Mouse (Mus musculus) forebrain, embryonic 10.5 days (tissue): Measurements from ENCODE around the gene Gm8693. TPM values are rescaled to one million over a fixed set of nuclear protein-coding genes. Genes with fewer than 3 reads are reported as not detected.
"Not testable (repeated sequence)": the region's sequence is repeated elsewhere in the genome, so short reads cannot be mapped to it uniquely, and the experiment has no call there.

Experiments
- DNase-seq: peaks from one replicate; pipeline ENCODE4 v3.0.0-alpha.2; 2017; ENCODE audit warnings: low spot score; ENCODE audit errors: extremely low spot score
- H3K27ac ChIP-seq: fragments of 300-500 bp; sonication (generic); 2 replicates; pipeline ENCODE4 v1.5.1; 2016; ENCODE audit warnings: mild to moderate bottlenecking
- H3K27me3 ChIP-seq: fragments of 300-500 bp; sonication (generic); 2 replicates; pipeline ENCODE4 v1.6.1; 2016; ENCODE audit warnings: mild to moderate bottlenecking; ENCODE audit not compliant: poor library complexity, severe bottlenecking
- H3K36me3 ChIP-seq: fragments of 300-500 bp; sonication (generic); replicated peaks from 2 replicates; pipeline ENCODE4 v1.6.1; 2016; ENCODE audit warnings: mild to moderate bottlenecking, moderate library complexity
- H3K4me1 ChIP-seq: fragments of 300-500 bp; sonication (generic); 2 replicates; pipeline ENCODE4 v1.6.1; 2016
- H3K4me3 ChIP-seq: fragments of 300-500 bp; sonication (generic); 2 replicates; pipeline ENCODE4 v1.5.1; 2016; ENCODE audit warnings: mild to moderate bottlenecking, moderate library complexity
- H3K9me3 ChIP-seq: fragments of 300-500 bp; sonication (generic); 2 replicates; pipeline ENCODE4 v1.6.1; 2016; ENCODE audit warnings: mild to moderate bottlenecking, moderate library complexity
- WGBS: fragments of 180-500 bp; shearing (Covaris S2); methylation state at CpG from one replicate; pipeline ENCODE4 v1.1.7; 2016; 5-methylcytosine and 5-hydroxymethylcytosine counted together
- polyA plus RNA-seq: library from polyadenylated mRNA; unstranded; fragments of >200 nt; fragmentation: Nextera tagmentation; extraction: Ambion mirVana; gene quantifications from 2 replicates; pipeline ENCODE4 v1.2.1, GENCODE M21; 2016

The Gm8693 gene
- polyA plus RNA-seq: not detected in 2 replicates

DNA sequence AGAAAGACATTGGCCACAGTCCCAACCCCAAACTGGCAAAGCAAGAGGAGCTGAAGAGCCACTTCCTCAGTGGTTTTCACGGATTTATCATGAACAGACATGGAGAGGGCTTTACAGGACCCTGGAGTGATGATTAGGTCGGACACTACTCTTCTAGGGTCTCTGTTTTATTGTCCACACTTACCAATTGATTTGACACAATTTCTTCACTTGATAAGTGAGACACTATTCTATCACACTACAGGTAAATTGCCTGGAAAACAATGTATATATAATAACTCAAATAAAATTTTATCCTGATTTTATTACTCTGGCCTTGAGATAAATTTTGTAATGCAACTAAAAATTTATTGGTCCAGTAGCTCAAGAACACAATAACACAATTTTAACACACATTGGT lies at the start of gene Gm8693:
Gm8693 (minus strand) TSS at position 101 of the 400 bp plus-strand sequence.
- DNase-seq, H3K4me3 ChIP-seq, H3K27me3 ChIP-seq, H3K27ac ChIP-seq, H3K4me1 ChIP-seq, H3K36me3 ChIP-seq, H3K9me3 ChIP-seq: not testable (repeated sequence)
- no CpG with 5 or more reads among the region's 2 CpGs for WGBS

DNA sequence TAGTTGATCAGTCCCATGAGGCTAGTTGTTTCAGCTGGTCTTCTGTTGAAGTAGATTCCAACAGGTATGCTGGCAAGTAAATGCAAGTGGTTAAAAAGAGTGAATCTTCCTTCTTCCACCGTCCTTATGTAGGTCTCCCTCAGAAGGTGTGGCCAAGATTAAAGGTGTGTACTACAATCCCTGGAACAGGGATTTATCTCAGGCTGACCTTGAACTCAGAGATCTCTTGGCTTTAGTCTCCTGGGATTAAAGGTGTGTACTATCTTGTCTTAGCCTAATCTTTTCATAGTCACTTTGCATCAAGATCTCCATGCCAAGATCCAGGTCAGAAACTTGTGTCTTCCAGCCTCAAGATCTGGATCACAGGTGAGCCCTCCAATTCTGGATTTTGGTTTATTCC lies 27.5 kb upstream of the Gm8693 start, which contains the start of gene Gm4567:
Gm4567 (minus strand) TSS at position 101 of the 400 bp plus-strand sequence.
- not testable (repeated sequence) for H3K4me1 ChIP-seq, DNase-seq, H3K27me3 ChIP-seq, H3K27ac ChIP-seq, H3K36me3 ChIP-seq, H3K9me3 ChIP-seq, H3K4me3 ChIP-seq
- WGBS: no CpG with 5 or more reads among the region's 1 CpGs

- WGBS: no CpG with 5 or more reads among the region's 3 CpGs
Observed at GRCm38 (mm10) chr7:22657718-22658117, 34.4 kb downstream of the Gm8693 start, which contains the start of gene Vmn1r155. TSS of gene Vmn1r155 (plus strand) at chr7:22658018.

More at GRCm38 (mm10) chr7:22657718-22658117, 34.4 kb downstream of the Gm8693 start, which contains the start of gene Vmn1r155:
- not testable (repeated sequence) for DNase-seq, H3K27ac ChIP-seq, H3K9me3 ChIP-seq, H3K36me3 ChIP-seq, H3K4me1 ChIP-seq, H3K4me3 ChIP-seq, H3K27me3 ChIP-seq

Other genes with a start within 250 kb of the Gm8693 start
- gene Gm10665, start 228.2 kb downstream of the Gm8693 start, polyA plus RNA-seq: not detected in 2 replicates
- not detected in 2 replicates for gene Vmn1r151, start 192.6 kb downstream of the Gm8693 start, polyA plus RNA-seq
- not detected in 2 replicates for gene Vmn1r152, start 169.3 kb downstream of the Gm8693 start, polyA plus RNA-seq
- gene Gm8677, start 157.4 kb downstream of the Gm8693 start, polyA plus RNA-seq: not detected in 2 replicates
- not detected in 2 replicates for gene Gm4201, start 127.0 kb downstream of the Gm8693 start, polyA plus RNA-seq
- gene Gm4565, start 104.2 kb downstream of the Gm8693 start, polyA plus RNA-seq: not detected in 2 replicates
- gene Vmn1r155, start 34.3 kb downstream of the Gm8693 start, polyA plus RNA-seq: not detected in 2 replicates
- not detected in 2 replicates for gene Gm4567, start 27.4 kb upstream of the Gm8693 start, polyA plus RNA-seq
- gene Vmn1r157, start 69.4 kb upstream of the Gm8693 start, polyA plus RNA-seq: not detected in 2 replicates
- not detected in 2 replicates for gene Vmn1r158, start 98.5 kb upstream of the Gm8693 start, polyA plus RNA-seq
- gene Vmn1r159, start 151.3 kb upstream of the Gm8693 start, polyA plus RNA-seq: not detected in 2 replicates
- gene Vmn1r160, start 178.9 kb upstream of the Gm8693 start, polyA plus RNA-seq: not detected in 2 replicates